Mouse (Mus musculus): ENCODE measurements around the gene Vmn1r185. TPM values are rescaled to one million over a fixed set of nuclear protein-coding genes. Genes with fewer than 3 reads are reported as not detected.
"Not testable (repeated sequence)": the region's sequence is repeated elsewhere in the genome, so short reads cannot be mapped to it uniquely, and the experiment has no call there.

Vmn1r185 gene
- total RNA-seq (2021) = not detected

DNA sequence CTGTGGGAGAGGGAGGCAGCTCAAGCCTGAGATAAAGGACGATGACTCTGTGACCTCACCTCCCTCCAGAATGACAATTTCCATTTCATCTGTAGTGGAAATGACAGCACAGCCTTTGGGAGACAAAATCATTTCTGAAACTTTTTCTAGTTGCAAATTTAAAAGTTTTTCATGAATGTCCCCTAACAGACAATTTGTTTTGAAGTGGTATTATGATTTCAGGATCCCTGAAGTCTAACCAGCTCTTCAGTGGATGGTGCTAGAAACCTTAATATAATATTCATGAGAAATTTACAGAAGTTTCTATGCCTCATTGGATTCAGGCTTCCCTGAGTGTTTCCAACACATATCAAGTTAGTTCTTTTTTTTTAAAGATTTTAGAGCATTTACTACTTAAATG lies at the start of gene Vmn1r185:
Gene Vmn1r185, minus strand, starts transcription at position 101 of the 400 bp plus-strand sequence.
- intact Hi-C loops (cut with DNase I); DNase-seq: not testable (repeated sequence)

DNA sequence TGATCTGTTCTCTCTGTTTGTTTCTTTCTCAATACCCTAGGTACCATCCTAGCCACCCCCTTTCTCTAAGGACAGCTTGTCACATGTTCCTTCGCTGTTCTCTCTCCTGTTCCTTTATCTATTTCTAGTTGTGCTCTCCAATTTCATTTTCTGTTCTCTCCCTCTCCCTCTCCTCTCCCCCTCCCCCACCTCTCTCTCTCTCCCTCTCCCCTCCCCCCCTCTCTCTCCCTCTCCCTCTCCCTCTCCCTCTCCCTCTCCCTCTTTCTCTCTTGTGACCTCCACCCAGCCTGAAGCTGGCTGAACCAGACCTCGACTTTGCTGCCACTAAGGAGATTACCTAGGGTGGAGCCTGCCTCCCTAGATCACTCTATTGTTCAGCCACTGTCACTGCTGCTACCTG lies 49.2 kb upstream of the Vmn1r185 start:
- intact Hi-C loops (cut with DNase I); DNase-seq: not testable (repeated sequence)

DNA sequence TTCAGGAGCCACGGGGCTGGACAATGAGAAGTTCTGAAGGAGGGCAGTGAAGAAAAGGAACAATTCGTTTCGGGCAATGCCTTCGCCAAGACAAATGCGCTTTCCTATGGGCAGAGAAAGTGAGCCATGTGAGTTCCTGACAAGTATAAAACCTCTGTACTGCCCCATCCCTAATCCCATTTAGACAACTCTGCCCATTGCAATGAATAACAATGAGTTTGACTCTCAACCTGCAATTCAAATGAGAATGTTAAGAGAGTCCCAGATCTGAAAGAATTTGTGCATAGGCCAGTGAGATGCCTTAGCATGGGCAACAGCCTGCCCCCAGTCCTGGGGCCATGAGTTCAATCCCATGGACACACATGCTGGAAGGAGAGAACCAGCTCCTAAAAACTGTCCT lies 47.7 kb upstream of the Vmn1r185 start:
- intact Hi-C loops (cut with DNase I) = no loop called here
- no peak for DNase-seq

DNA sequence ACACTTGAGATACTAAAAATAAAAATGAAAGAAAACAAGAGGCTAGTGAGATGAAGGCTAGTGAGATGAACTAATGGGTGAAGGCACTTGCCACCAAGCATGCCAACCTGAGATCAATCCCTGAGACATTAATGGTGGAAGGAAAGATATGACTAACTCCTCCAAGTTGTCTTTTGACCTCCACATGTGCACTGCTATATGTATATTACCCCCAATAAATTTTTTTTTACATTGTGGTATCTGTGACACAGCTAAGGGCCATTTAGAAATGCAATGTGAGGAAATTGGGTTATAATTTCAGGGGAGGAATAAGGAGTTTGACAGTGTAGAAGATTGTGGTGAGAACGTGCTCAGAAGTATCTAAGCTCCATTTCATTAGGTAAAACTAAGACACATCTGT lies 28.5 kb downstream of the Vmn1r185 start:
- no peak for DNase-seq
- intact Hi-C loops (cut with DNase I) = no loop called here

DNA sequence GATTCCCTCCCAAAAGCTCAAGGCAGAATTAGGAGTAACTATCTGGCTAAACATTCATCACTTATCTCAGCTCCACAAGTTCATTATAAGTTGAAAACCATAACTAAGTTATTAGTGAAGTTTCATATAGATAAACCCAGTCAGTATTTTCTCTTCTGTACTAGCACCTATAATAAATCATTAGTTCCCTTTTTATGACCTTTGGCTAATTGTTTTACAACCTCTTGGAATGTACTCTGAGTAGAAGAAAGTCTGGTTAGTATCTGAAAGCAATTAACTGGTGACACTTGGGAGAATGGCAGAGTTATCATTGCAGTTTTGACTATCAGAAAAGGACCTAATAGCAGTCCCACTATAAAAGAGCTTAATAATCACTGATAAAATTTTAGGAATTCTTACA lies 29.2 kb downstream of the Vmn1r185 start:
- intact Hi-C loops (cut with DNase I) = no loop called here
- no peak for DNase-seq

Other genes starting within 250 kb of the Vmn1r185 start
- gene Nlrp9c, start 214.8 kb downstream of the Vmn1r185 start, total RNA-seq (2021) = not detected
- not detected for gene Nlrp4a, start 183.4 kb downstream of the Vmn1r185 start, total RNA-seq (2021)
- gene Nlrp9a, start 83.4 kb downstream of the Vmn1r185 start, total RNA-seq (2021) = not detected
- gene Cyp2b23, start 68.0 kb upstream of the Vmn1r185 start, total RNA-seq (2021) = not detected
- not detected for gene Cyp2b19, start 138.7 kb upstream of the Vmn1r185 start, total RNA-seq (2021)
- gene Cyp2g1, start 190.4 kb upstream of the Vmn1r185 start, total RNA-seq (2021) = not detected
- gene Cyp2a5, start 216.8 kb upstream of the Vmn1r185 start, total RNA-seq (2021) = not detected